Mouse (Mus musculus) liver, adult 2 months (tissue): Measurements from ENCODE around the gene Tmem117. TPM values are rescaled to one million over a fixed set of nuclear protein-coding genes. Genes with fewer than 3 reads are reported as not detected.

Source experiments
- DNase-seq: peaks from one replicate; pipeline ENCODE4 v3.0.0-alpha.2; 2011; ENCODE audit warnings: low read depth, low spot score; ENCODE audit errors: extremely low read depth
- H3K27ac ChIP-seq: fragments of 200-500 bp; replicated peaks from 2 replicates; pipeline ENCODE4 v1.5.1; 2012; ENCODE audit warnings: low read depth, mild to moderate bottlenecking, control low read depth, inconsistent platforms, low read length; ENCODE audit not compliant: insufficient read depth
- H3K27me3 ChIP-seq: fragments of 200-500 bp; 2 replicates; pipeline ENCODE4 v1.6.1; 2012; ENCODE audit warnings: mild to moderate bottlenecking, moderate library complexity, low read length, inconsistent platforms; ENCODE audit not compliant: control insufficient read depth, insufficient read depth
- H3K36me3 ChIP-seq: fragments of 200-500 bp; 2 replicates; pipeline ENCODE4 v1.6.1; 2012; ENCODE audit warnings: low read length, inconsistent platforms; ENCODE audit not compliant: control insufficient read depth, insufficient read depth
- H3K4me1 ChIP-seq: fragments of 200-500 bp; 2 replicates; pipeline ENCODE4 v1.6.1; 2011; ENCODE audit warnings: low read length; ENCODE audit not compliant: control insufficient read depth, insufficient read depth
- H3K4me3 ChIP-seq: fragments of 200-500 bp; 2 replicates; pipeline ENCODE4 v1.5.1; 2011; ENCODE audit warnings: low read depth, mild to moderate bottlenecking, control low read depth, low read length, moderate library complexity; ENCODE audit not compliant: insufficient read depth
- H3K79me2 ChIP-seq: fragments of 200-500 bp; 2 replicates; pipeline ENCODE4 v1.6.1; 2012; ENCODE audit warnings: inconsistent platforms, mild to moderate bottlenecking, low read length, moderate library complexity; ENCODE audit not compliant: control insufficient read depth, insufficient read depth
- H3K9ac ChIP-seq: fragments of 200-500 bp; 2 replicates; pipeline ENCODE4 v1.6.1; 2012; ENCODE audit warnings: low read depth, mild to moderate bottlenecking, control low read depth, inconsistent platforms, low read length
- CTCF ChIP-seq: fragments of 200-500 bp; IDR thresholded peaks from 2 replicates; pipeline ENCODE4 v1.5.1; 2011; ENCODE audit warnings: low read depth, low read length, control low read depth
- POLR2A ChIP-seq: fragments of 200-500 bp; IDR thresholded peaks from 2 replicates; pipeline ENCODE4 v1.6.1; 2011; ENCODE audit warnings: low read length, control low read depth; ENCODE audit not compliant: insufficient read depth; ENCODE audit errors: extremely low read depth
- WGBS: fragments of 180-500 bp; shearing (Covaris S2); methylation state at CpG from one replicate; pipeline ENCODE4 v1.1.7; 2018; 5-methylcytosine and 5-hydroxymethylcytosine counted together
- polyA plus RNA-seq: library from polyadenylated mRNA; depleted of rRNA; stranded (reverse); fragments of >200 nt; gene quantifications from 2 replicates; pipeline ENCODE4 v1.2.3, GENCODE M21; 2012; rRNA removed
- total RNA-seq: library from RNA; depleted of rRNA; stranded (reverse); fragments of >200 nt; gene quantifications from 2 replicates; pipeline ENCODE4 v1.2.3, GENCODE M21; 2014; rRNA removed

The Tmem117 gene
- total and polyA plus RNA-seq, 2 experiments = 0.46 TPM; not detected in 1

DNA sequence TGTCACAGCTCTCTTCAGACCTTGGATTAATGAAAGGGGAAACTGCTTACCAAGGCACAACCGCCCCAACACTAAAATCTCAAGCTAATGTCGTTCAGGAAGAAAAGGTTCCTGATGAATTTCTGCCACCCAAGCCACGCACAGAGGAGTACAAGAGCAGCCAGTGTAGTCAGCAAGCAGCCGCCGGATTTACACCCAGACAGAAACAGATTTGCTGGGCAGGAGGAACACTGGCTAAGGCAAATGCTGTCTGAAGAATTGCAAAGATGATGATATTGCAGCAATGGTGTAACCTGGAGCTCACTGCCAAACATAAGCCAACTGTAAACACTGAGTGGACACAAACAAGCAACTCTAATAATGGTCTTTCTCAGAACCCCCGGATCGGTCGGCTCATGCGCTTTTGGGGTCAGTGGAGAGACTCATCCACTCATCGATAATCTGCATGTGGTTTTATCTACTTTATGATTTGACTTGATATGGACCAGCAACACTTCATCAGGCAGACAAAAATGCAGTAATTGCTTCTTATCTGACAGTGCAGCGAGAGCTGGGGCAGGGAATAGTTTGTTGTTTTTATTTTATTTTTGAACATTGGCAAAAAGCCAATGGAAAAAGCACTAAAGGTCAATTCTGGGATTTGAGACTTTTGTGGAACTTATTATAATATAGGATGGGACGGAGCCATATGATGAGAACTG is 509.8 kb downstream of the Tmem117 start:
- no peaks in the 10 kb centered on the region for H3K27me3 ChIP-seq
- H3K9ac ChIP-seq = no peak overlapping the region
- no peak overlapping the region for H3K4me3 ChIP-seq
- no peaks in the 10 kb centered on the region for H3K4me1 ChIP-seq
- H3K27ac ChIP-seq = no peak overlapping the region
- TF ChIP-seq POLR2A (no peak), CTCF (no peak)
- H3K36me3 ChIP-seq = no peaks in the 10 kb centered on the region
- no peak for DNase-seq
- WGBS = 77% methylated on average over 12 of the region's 12 CpGs
- no peaks in the 10 kb centered on the region for H3K79me2 ChIP-seq

DNA sequence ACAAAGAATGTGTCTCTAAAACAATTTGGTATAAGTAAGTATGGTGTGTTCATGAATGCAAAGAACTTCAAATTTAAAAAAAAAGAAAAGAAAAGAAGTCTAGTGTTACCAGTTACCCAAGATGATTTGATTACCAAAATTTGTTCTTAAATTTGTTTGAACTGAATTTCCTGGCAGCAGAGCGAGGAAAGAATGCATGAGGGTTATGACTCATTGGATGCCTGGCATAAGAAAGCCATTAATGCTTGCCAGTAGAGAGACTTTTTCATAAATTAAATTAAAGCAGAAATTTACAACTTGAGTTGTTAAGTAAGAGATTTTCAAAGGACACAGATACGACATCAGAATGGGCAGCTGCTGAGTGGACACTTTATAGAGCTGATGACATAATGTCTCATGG is 515.1 kb downstream of the Tmem117 start:
- H3K4me1 ChIP-seq = no peaks in the 10 kb centered on the region
- H3K9ac ChIP-seq = no peak overlapping the region
- 71% methylated on average over 2 of the region's 2 CpGs for WGBS
- no peak for DNase-seq
- H3K27me3 ChIP-seq = no peaks in the 10 kb centered on the region
- TF ChIP-seq CTCF = no peak
- no peak overlapping the region for H3K4me3 ChIP-seq
- no peaks in the 10 kb centered on the region for H3K36me3 ChIP-seq
- no peaks in the 10 kb centered on the region for H3K79me2 ChIP-seq
- no peak overlapping the region for H3K27ac ChIP-seq

DNA sequence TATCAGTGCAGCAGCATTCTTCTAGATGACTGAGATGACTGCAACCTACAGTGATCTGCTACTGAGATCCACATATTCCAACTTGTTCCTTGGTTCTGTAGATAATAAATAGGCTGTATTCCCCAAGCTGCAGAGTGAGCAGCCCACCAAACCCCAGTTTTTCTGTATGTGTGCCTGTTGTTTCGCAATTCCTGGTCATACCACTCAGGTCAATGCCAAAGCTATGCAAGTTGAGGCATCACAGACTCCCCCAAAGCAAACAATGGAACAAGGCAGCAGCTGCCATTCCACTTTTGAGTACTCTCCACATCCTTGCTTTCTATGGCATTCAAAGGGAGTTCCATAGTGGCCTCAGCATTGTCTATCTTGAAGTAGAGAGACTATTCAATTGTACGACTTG is 516.1 kb downstream of the Tmem117 start:
- no peak overlapping the region for H3K9ac ChIP-seq
- no peaks in the 10 kb centered on the region for H3K79me2 ChIP-seq
- no peaks in the 10 kb centered on the region for H3K4me1 ChIP-seq
- no peak overlapping the region for H3K27ac ChIP-seq
- 77% methylated on average over 2 of the region's 2 CpGs for WGBS
- H3K27me3 ChIP-seq = no peaks in the 10 kb centered on the region
- no peak for DNase-seq
- H3K4me3 ChIP-seq = no peak overlapping the region
- H3K36me3 ChIP-seq = no peaks in the 10 kb centered on the region
- TF ChIP-seq CTCF = no peak

Other genes with a start within 250 kb of the Tmem117 start
- gene Adamts20, start 163.8 kb upstream of the Tmem117 start, total RNA-seq = not detected in 2 replicates
- gene Adamts20, start 163.8 kb upstream of the Tmem117 start, polyA plus RNA-seq = not detected in 2 replicates
- gene Pus7l, start 85.7 kb upstream of the Tmem117 start, total RNA-seq = 0.92 and 1.1 TPM in 2 replicates
- 0.76 and 1.5 TPM in 2 replicates for gene Pus7l, start 85.7 kb upstream of the Tmem117 start, polyA plus RNA-seq
- 6.0 and 6.9 TPM in 2 replicates for gene Irak4, start 85.6 kb upstream of the Tmem117 start, total RNA-seq
- 5.9 and 7.9 TPM in 2 replicates for gene Irak4, start 85.6 kb upstream of the Tmem117 start, polyA plus RNA-seq
- 28.1 and 34.2 TPM in 2 replicates for gene Twf1, start 39.3 kb upstream of the Tmem117 start, total RNA-seq
- 20.1 and 21.7 TPM in 2 replicates for gene Twf1, start 39.3 kb upstream of the Tmem117 start, polyA plus RNA-seq